Mouse (Mus musculus): ENCODE results near the gene Ube2c. TPM values are rescaled to one million over a fixed set of nuclear protein-coding genes. Genes with fewer than 3 reads are reported as not detected.

The Ube2c gene
- total RNA-seq, 2 experiments from 2014 or later: 215 to 268 TPM

DNA sequence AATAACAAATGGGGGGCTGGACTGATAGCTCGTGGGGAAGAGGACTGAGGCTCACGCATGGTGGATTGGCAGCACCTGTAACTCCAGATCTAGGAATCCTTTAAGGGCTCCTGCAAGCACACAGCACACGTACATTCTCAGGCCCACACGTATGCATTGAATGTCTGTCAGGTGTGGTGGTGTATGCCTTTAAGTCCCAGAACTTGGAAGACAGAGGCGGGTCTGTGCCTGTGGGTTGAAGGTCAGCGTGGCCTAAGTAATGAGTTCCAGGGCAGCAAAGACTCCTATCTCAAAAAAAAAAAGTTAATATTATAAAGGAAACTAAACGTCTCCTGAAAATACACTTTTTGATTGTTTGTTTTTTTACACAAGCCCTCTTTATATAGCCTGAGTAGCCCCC is 36.9 kb downstream of the Ube2c start:
- no peak for ATAC-seq (replicated peaks; ENCODE audit: low FRiP score, poor library complexity, severe bottlenecking)

DNA sequence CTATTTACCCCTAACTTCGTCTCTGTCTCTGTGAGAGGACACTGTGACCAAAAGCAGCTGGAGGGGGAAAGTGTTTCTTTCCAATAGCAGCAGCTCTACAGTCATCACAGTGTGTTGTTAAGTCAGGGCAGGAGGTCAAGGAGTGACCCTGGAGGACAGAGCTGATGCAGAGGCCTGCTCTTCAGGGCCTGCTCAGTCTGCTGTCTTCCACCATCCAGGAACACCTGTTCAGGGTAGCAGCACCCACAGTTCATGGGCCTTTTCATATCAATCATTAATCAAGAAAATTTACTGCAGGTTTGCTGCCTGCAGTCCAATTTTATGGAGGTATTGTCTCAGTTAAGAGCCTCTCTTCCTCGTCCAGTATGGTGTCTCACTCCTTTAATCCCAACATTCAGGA is 43.9 kb downstream of the Ube2c start:
- ATAC-seq (replicated peaks; ENCODE audit: low FRiP score, poor library complexity, severe bottlenecking): no peak

DNA sequence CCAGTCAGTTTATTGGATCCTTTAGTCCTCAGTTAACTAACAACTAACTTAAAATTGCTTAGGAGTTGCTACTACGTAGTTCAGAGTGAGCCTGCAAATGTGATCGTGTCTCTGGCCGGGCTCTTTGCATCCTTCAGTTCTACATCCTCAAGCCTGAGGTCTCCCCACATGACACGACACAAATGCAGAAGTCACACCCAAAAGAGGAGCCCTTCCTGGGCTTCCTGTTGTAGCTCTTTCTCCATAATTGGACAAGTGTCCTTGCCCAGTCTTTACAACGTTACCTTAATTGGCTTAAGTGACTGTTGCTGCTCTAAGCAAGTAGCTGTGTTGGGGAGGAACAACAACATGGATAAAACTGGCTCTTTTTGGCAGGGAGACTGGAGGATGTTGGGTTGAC is 45.6 kb downstream of the Ube2c start:
- peak; percentile 59 for ATAC-seq (replicated peaks; ENCODE audit: low FRiP score, poor library complexity, severe bottlenecking)

DNA sequence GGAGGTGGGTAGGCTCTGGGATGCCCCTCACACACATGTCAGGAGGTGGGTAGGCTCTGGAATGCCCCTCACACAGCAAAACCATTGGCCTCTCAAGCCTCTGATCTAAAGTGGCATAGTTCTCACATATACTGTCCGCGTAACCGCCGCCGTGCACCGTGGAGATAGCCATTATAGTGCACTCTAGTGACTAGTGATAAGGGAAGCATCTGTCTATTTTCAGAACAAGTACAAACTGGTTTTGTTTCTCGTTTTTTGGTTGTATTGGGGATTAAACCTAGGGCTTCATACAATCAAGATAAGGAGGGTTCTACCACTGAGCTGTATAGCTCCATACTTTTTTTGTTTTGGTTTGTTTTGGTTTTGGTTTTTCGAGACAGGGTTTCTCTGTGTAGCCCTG is 46.1 kb downstream of the Ube2c start:
- peak; percentile 66 for ATAC-seq (replicated peaks; ENCODE audit: low FRiP score, poor library complexity, severe bottlenecking)

DNA sequence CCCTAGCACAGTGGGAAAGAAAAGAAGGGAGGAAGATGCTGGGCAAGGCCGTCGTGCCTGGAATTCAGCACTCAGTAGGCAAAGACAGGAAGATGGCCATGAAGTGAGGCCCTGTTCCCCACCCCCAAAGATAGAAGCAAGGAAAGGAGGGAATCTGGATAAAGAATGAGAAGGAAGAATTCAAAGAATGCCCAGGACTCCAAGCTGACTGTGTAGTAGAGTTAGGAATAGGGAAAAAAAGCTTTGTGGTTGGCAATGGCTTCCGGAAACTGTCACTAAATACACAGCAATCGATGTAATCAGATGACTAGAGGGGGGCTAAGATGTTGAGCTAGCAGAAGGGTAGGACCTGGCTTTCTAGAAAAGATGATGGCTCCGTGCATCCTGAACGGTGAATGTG is 47.5 kb downstream of the Ube2c start:
- no peak for ATAC-seq (replicated peaks; ENCODE audit: low FRiP score, poor library complexity, severe bottlenecking)

DNA sequence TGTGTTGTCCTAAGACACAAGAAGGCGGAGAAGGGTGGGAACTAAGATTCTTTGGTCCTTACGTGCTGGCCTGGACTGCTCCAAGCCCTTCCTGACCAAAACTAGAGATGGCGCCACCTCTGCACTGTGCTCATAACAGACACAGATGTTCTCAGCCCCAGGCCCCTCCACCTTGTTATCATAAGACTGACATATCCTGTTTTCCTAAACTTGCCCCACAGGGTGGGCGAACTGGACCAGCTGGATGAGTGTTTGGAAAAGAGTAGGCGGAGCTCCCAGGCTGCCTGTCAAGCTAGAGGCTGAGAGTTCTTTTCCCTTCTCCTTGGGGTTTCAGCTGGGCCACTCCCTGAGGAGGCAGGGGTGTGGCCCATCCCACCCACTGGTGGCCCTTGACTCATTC is 48.0 kb downstream of the Ube2c start:
- no peak for ATAC-seq (replicated peaks; ENCODE audit: low FRiP score, poor library complexity, severe bottlenecking)

DNA sequence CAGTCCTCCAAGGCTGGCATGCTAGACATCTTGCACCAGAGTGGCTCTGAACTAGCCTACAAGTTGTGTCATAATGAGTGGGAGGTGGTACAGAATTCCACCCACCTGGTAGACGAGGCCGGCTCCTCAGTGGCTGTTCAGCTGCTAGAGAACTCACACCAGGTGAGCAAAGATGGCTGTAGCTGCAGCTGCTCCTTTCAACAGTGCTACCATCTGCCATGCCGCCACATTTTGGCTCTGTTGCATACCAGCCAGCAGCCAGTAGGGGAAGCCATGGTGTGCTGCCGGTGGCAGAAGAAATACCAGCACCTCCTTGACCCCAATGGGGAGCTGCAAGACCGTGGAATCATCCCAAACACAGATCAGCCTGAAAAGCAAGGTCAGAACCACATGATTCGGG is 51.4 kb downstream of the Ube2c start:
- ATAC-seq (replicated peaks; ENCODE audit: low FRiP score, poor library complexity, severe bottlenecking): no peak

DNA sequence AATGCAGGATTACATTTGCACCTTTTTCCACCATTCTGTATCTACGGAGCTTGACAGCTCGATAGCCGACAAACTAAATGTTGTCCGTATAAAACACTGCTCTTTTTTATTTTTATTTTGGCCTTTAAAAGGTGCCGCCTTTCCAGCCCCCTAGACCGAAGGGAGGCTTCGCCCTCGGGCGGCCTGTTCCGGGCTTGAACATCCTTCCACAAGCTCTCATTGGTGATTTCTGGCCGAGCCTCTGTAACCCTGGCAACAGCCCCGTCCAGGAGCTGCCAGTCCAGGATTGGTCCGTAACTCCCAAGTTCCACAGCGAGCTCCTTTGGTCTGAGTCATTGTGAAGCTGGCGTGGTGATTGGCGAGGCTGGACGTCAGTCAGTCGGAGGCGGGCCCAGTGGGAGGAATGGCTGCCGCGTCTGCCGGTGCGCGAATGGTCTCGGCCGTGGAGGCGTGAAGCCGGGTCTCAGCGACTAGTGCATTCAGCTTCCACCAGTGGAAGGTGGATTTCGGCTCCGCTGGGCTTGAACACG is 53.0 kb downstream of the Ube2c start, which contains the start of gene Zswim1:
Gene Zswim1, plus strand, starts transcription at position 51 of the 530 bp plus-strand sequence.
- peak; percentile 95 for ATAC-seq (replicated peaks; ENCODE audit: low FRiP score, poor library complexity, severe bottlenecking)

DNA sequence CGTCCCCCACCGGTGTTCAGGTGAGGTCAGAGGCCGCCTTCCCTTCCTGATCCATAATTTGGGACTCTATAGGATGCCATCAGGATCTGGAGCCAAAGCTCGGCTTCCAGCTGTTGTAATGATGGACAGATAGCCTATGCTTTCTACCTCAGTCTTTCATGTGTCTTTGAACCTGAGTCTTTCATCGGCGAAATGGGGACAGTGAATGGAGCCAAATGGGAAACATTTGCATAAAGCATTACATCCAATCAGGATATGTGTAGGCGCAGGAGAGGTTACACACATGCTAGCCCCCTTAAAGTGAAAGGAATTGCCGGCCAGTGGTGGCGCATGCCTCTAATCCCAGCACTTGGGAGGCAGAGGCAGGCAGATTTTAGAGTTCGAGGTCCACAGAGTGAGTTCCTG is 53.5 kb downstream of the Ube2c start:
- peak; percentile 33 for ATAC-seq (replicated peaks; ENCODE audit: low FRiP score, poor library complexity, severe bottlenecking)

DNA sequence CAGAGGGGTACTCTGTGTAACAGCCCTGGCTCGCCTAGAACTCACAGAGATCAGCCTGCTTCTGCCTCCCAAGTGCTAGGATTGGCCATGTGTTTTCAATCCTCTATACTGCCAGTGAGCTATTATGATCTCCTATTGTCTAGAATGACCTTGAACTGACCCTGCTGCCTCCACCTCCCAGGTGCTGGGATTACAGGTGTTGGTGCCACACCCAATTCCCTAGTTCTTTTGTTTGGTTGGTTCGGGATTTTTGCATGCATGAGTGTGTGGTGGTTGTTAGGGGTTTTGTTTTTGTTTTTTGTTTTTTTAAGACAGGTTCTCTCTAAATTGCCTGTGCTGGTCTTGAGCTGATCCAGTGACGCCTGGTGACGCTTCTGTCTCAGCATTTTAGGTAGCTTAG is 54.3 kb downstream of the Ube2c start:
- ATAC-seq (replicated peaks; ENCODE audit: low FRiP score, poor library complexity, severe bottlenecking): no peak

DNA sequence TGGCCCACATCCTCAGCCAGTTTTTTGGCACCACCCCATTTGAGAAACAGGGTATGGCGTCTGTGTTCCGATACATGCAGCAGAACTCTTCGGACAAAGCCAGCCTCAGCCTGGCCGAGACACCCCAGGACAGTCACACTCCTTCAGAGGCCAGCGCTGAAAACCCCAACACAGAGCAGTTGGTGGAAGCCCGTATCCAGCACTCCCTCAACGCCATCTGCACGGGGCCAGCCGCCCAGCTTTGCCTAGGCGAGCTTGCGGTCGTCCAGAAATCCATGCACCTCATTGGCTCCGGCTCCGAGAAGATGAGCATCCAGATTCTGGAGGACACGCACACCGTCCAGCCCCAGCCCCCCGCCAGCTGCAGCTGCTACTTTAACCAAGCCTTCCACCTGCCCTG is 55.8 kb downstream of the Ube2c start:
- ATAC-seq (replicated peaks; ENCODE audit: low FRiP score, poor library complexity, severe bottlenecking): no peak

DNA sequence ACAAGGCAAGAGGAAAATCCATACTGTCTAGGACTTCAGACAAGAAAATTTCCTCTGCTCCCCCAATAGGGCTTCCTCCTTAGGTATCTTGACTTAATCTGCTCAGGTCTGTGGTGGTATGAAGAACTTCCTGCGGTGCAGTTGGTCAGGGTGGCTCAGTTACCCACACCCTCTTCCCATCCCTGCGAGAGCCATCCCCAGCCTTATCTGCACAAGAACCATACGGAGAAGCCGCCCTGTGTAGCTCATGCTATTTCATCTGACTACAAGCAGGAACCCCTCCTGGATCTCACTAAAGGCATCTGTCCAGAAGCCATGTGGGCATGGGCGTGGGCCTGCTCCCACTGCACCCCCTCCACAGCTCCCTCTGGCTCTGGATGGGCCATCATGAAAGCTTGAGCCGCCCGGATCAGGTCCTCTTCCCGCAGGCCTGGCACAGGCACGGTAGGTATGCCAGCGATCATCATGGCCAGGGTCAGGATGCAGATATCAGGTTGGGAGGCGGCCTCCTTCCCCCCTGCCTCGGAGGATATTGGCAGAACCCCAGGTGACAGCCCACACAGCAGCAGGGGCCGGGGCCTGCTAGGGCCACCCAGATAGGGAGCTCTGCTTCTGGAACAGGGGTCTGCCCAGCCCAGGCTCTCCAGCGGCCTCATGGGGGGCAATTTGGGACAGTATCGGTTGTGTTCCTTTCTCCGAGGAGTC is 57.6 kb downstream of the Ube2c start:
- ATAC-seq (replicated peaks; ENCODE audit: low FRiP score, poor library complexity, severe bottlenecking): peak; percentile 21; the same call in 1 of the 2 replicates

Other genes with a start within 250 kb of the Ube2c start
- gene Wfdc2, start 207.5 kb upstream of the Ube2c start, total RNA-seq (2015; ENCODE audit: low replicate concordance): not detected in 2 replicates
- not detected in 2 replicates for gene Wfdc2, start 207.5 kb upstream of the Ube2c start, total RNA-seq (2017; ENCODE audit: low replicate concordance)
- gene Spint3, start 196.4 kb upstream of the Ube2c start, total RNA-seq (2015; ENCODE audit: low replicate concordance): not detected in 2 replicates
- gene Spint3, start 196.4 kb upstream of the Ube2c start, total RNA-seq (2017; ENCODE audit: low replicate concordance): not detected in 2 replicates
- gene Wfdc6a, start 184.5 kb upstream of the Ube2c start, total RNA-seq (2015; ENCODE audit: low replicate concordance): not detected in 2 replicates
- not detected in 2 replicates for gene Wfdc6a, start 184.5 kb upstream of the Ube2c start, total RNA-seq (2017; ENCODE audit: low replicate concordance)
- not detected in 2 replicates for gene Eppin, start 176.3 kb upstream of the Ube2c start, total RNA-seq (2015; ENCODE audit: low replicate concordance)
- not detected in 2 replicates for gene Eppin, start 176.3 kb upstream of the Ube2c start, total RNA-seq (2017; ENCODE audit: low replicate concordance)
- gene Wfdc6b, start 156.4 kb upstream of the Ube2c start, total RNA-seq (2015; ENCODE audit: low replicate concordance): not detected in 2 replicates
- not detected in 2 replicates for gene Wfdc6b, start 156.4 kb upstream of the Ube2c start, total RNA-seq (2017; ENCODE audit: low replicate concordance)
- not detected in 2 replicates for gene Wfdc8, start 156.3 kb upstream of the Ube2c start, total RNA-seq (2015; ENCODE audit: low replicate concordance)
- gene Wfdc8, start 156.3 kb upstream of the Ube2c start, total RNA-seq (2017; ENCODE audit: low replicate concordance): not detected in 2 replicates
- gene Wfdc16, start 131.1 kb upstream of the Ube2c start, total RNA-seq (2015; ENCODE audit: low replicate concordance): not detected in 2 replicates
- gene Wfdc16, start 131.1 kb upstream of the Ube2c start, total RNA-seq (2017; ENCODE audit: low replicate concordance): not detected in 2 replicates
- gene Wfdc10, start 113.9 kb upstream of the Ube2c start, total RNA-seq (2015; ENCODE audit: low replicate concordance): not detected in 2 replicates
- not detected in 2 replicates for gene Wfdc10, start 113.9 kb upstream of the Ube2c start, total RNA-seq (2017; ENCODE audit: low replicate concordance)
- gene Wfdc9, start 113.3 kb upstream of the Ube2c start, total RNA-seq (2015; ENCODE audit: low replicate concordance): not detected in 2 replicates
- not detected in 2 replicates for gene Wfdc9, start 113.3 kb upstream of the Ube2c start, total RNA-seq (2017; ENCODE audit: low replicate concordance)
- gene Wfdc11, start 95.8 kb upstream of the Ube2c start, total RNA-seq (2015; ENCODE audit: low replicate concordance): not detected in 2 replicates
- gene Wfdc11, start 95.8 kb upstream of the Ube2c start, total RNA-seq (2017; ENCODE audit: low replicate concordance): 0.77 TPM in 1 of 2 replicates, not detected in the other
- gene Wfdc13, start 84.8 kb upstream of the Ube2c start, total RNA-seq (2015; ENCODE audit: low replicate concordance): not detected in 2 replicates
- not detected in 2 replicates for gene Wfdc13, start 84.8 kb upstream of the Ube2c start, total RNA-seq (2017; ENCODE audit: low replicate concordance)
- not detected in 2 replicates for gene Spint4, start 71.4 kb upstream of the Ube2c start, total RNA-seq (2015; ENCODE audit: low replicate concordance)
- gene Spint4, start 71.4 kb upstream of the Ube2c start, total RNA-seq (2017; ENCODE audit: low replicate concordance): not detected in 2 replicates
- not detected in 2 replicates for gene Spint5, start 54.6 kb upstream of the Ube2c start, total RNA-seq (2015; ENCODE audit: low replicate concordance)
- gene Spint5, start 54.6 kb upstream of the Ube2c start, total RNA-seq (2017; ENCODE audit: low replicate concordance): not detected in 2 replicates
- 16.7 and 19.9 TPM in 2 replicates for gene Wfdc3, start 24.0 kb upstream of the Ube2c start, total RNA-seq (2015; ENCODE audit: low replicate concordance)
- 10.0 and 12.8 TPM in 2 replicates for gene Wfdc3, start 24.0 kb upstream of the Ube2c start, total RNA-seq (2017; ENCODE audit: low replicate concordance)
- 79.2 and 130 TPM in 2 replicates for gene Dnttip1, start 23.9 kb upstream of the Ube2c start, total RNA-seq (2015; ENCODE audit: low replicate concordance)
- gene Dnttip1, start 23.9 kb upstream of the Ube2c start, total RNA-seq (2017; ENCODE audit: low replicate concordance): 137 and 237 TPM in 2 replicates
- not detected in 2 replicates for gene Tnnc2, start 10.1 kb downstream of the Ube2c start, total RNA-seq (2015; ENCODE audit: low replicate concordance)
- gene Tnnc2, start 10.1 kb downstream of the Ube2c start, total RNA-seq (2017; ENCODE audit: low replicate concordance): not detected in 2 replicates
- 2.1 and 2.9 TPM in 2 replicates for gene Snx21, start 15.9 kb downstream of the Ube2c start, total RNA-seq (2015; ENCODE audit: low replicate concordance)
- gene Snx21, start 15.9 kb downstream of the Ube2c start, total RNA-seq (2017; ENCODE audit: low replicate concordance): 0.43 and 0.98 TPM in 2 replicates
- gene Acot8, start 35.0 kb downstream of the Ube2c start, total RNA-seq (2015; ENCODE audit: low replicate concordance): 9.6 and 10.0 TPM in 2 replicates
- 15.8 and 20.8 TPM in 2 replicates for gene Acot8, start 35.0 kb downstream of the Ube2c start, total RNA-seq (2017; ENCODE audit: low replicate concordance)
- 0.58 and 1.9 TPM in 2 replicates for gene Zswim3, start 35.2 kb downstream of the Ube2c start, total RNA-seq (2015; ENCODE audit: low replicate concordance)
- 2.0 and 4.5 TPM in 2 replicates for gene Zswim3, start 35.2 kb downstream of the Ube2c start, total RNA-seq (2017; ENCODE audit: low replicate concordance)
- gene Zswim1, start 52.8 kb downstream of the Ube2c start, total RNA-seq (2015; ENCODE audit: low replicate concordance): 1.5 and 2.1 TPM in 2 replicates
- gene Zswim1, start 52.8 kb downstream of the Ube2c start, total RNA-seq (2017; ENCODE audit: low replicate concordance): 0.60 and 1.1 TPM in 2 replicates
- not detected in 2 replicates for gene Spata25, start 58.6 kb downstream of the Ube2c start, total RNA-seq (2015; ENCODE audit: low replicate concordance)
- not detected in 2 replicates for gene Spata25, start 58.6 kb downstream of the Ube2c start, total RNA-seq (2017; ENCODE audit: low replicate concordance)
- 26.8 and 36.1 TPM in 2 replicates for gene Ctsa, start 63.0 kb downstream of the Ube2c start, total RNA-seq (2015; ENCODE audit: low replicate concordance)
- gene Ctsa, start 63.0 kb downstream of the Ube2c start, total RNA-seq (2017; ENCODE audit: low replicate concordance): 33.5 and 39.9 TPM in 2 replicates
- gene Neurl2, start 63.6 kb downstream of the Ube2c start, total RNA-seq (2015; ENCODE audit: low replicate concordance): not detected in 2 replicates
- 1.4 TPM in 1 of 2 replicates, not detected in the other for gene Neurl2, start 63.6 kb downstream of the Ube2c start, total RNA-seq (2017; ENCODE audit: low replicate concordance)
- 0.58 and 0.84 TPM in 2 replicates for gene Pltp, start 87.8 kb downstream of the Ube2c start, total RNA-seq (2015; ENCODE audit: low replicate concordance)
- 1.8 and 3.3 TPM in 2 replicates for gene Pltp, start 87.8 kb downstream of the Ube2c start, total RNA-seq (2017; ENCODE audit: low replicate concordance)
- gene Pcif1, start 109.4 kb downstream of the Ube2c start, total RNA-seq (2015; ENCODE audit: low replicate concordance): 5.6 and 22.6 TPM in 2 replicates
- gene Pcif1, start 109.4 kb downstream of the Ube2c start, total RNA-seq (2017; ENCODE audit: low replicate concordance): 19.0 and 30.5 TPM in 2 replicates
- 13.4 and 17.9 TPM in 2 replicates for gene Zfp335, start 141.9 kb downstream of the Ube2c start, total RNA-seq (2015; ENCODE audit: low replicate concordance)
- 9.9 and 10.3 TPM in 2 replicates for gene Zfp335, start 141.9 kb downstream of the Ube2c start, total RNA-seq (2017; ENCODE audit: low replicate concordance)
- 73.6 and 120 TPM in 2 replicates for gene Mmp9, start 170.9 kb downstream of the Ube2c start, total RNA-seq (2015; ENCODE audit: low replicate concordance)
- gene Mmp9, start 170.9 kb downstream of the Ube2c start, total RNA-seq (2017; ENCODE audit: low replicate concordance): 31.4 and 35.7 TPM in 2 replicates
- gene Slc12a5, start 190.9 kb downstream of the Ube2c start, total RNA-seq (2015; ENCODE audit: low replicate concordance): not detected in 2 replicates
- not detected in 2 replicates for gene Slc12a5, start 190.9 kb downstream of the Ube2c start, total RNA-seq (2017; ENCODE audit: low replicate concordance)

All from erythroblast, adult 5-6 weeks (primary cell).